Mouse (Mus musculus) kidney, postnatal 0 days (tissue): ENCODE measurements around the gene Cbx7. TPM values are rescaled to one million over a fixed set of nuclear protein-coding genes. Genes with fewer than 3 reads are reported as not detected.
"Not testable (repeated sequence)": the region's sequence is repeated elsewhere in the genome, so short reads cannot be mapped to it uniquely, and the experiment has no call there.

Experiments
- ATAC-seq: fragments of 200-750 bp; cut with Nextera tagmentation; replicated peaks from 2 replicates; pipeline ENCODE4 v1.8.0; 2017; ENCODE audit warnings: low read depth, moderate number of reproducible peaks, moderate TSS enrichment, moderate library complexity; ENCODE audit not compliant: low FRiP score
- DNase-seq: peaks from one replicate; pipeline ENCODE4 v3.0.0-alpha.2; 2016; ENCODE audit warnings: low spot score
- H3K27ac ChIP-seq: fragments of 300-500 bp; sonication (generic); 2 replicates; pipeline ENCODE4 v1.5.1; 2014; ENCODE audit warnings: mild to moderate bottlenecking
- H3K27me3 ChIP-seq: fragments of 300-500 bp; sonication (generic); 2 replicates; pipeline ENCODE4 v1.6.1; 2014; ENCODE audit warnings: low read length, mixed read lengths; ENCODE audit not compliant: insufficient read depth
- H3K36me3 ChIP-seq: fragments of 300-500 bp; sonication (generic); 2 replicates; pipeline ENCODE4 v1.6.1; 2014; ENCODE audit warnings: low read length, mixed read lengths; ENCODE audit not compliant: insufficient read depth
- H3K4me1 ChIP-seq: fragments of 300-500 bp; sonication (generic); replicated peaks from 2 replicates; pipeline ENCODE4 v1.6.1; 2014; ENCODE audit warnings: antibody characterized with exemption, low read length, mixed read lengths; ENCODE audit not compliant: insufficient read depth
- H3K4me2 ChIP-seq: fragments of 300-500 bp; sonication (generic); 2 replicates; pipeline ENCODE4 v1.6.1; 2014; ENCODE audit warnings: mild to moderate bottlenecking, low read length, moderate library complexity, mixed read lengths
- H3K4me3 ChIP-seq: fragments of 300-500 bp; sonication (generic); replicated peaks from 2 replicates; pipeline ENCODE4 v1.5.1; 2014; ENCODE audit warnings: low read depth, low read length
- H3K9ac ChIP-seq: fragments of 300-500 bp; sonication (generic); 2 replicates; pipeline ENCODE4 v1.6.1; 2014; ENCODE audit warnings: low read depth, low read length
- H3K9me3 ChIP-seq: fragments of 300-500 bp; sonication (generic); replicated peaks from 2 replicates; pipeline ENCODE4 v1.6.1; 2016; ENCODE audit warnings: low read length, inconsistent platforms, mixed read lengths
- CTCF ChIP-seq: IDR thresholded peaks from 2 replicates; pipeline ENCODE4 v1.5.1; 2016; ENCODE audit warnings: antibody characterized with exemption, low read depth, mild to moderate bottlenecking, moderate library complexity
- WGBS: fragments of 180-500 bp; shearing (Covaris S2); extraction: QIAGEN DNeasy Blood & Tissue Kit; methylation state at CpG from one replicate; pipeline ENCODE4 v1.1.7; 2014; 5-methylcytosine and 5-hydroxymethylcytosine counted together
- polyA plus RNA-seq: library from polyadenylated mRNA; unstranded; fragments of >200 nt; fragmentation: Nextera tagmentation; extraction: Ambion mirVana; gene quantifications from 2 replicates; pipeline ENCODE4 v1.2.1, GENCODE M21; 2015

Cbx7 gene
- polyA plus RNA-seq, 1 experiment from 2014 or later = 4.6 TPM

GRCm38 (mm10) chr15:79946790-79947189, 24.1 kb downstream of the Cbx7 start:
- Histone ChIP-seq H3K27ac (no peak overlapping the region), H3K4me2 (no peak overlapping the region), H3K4me1 (peaks cover 22% of the 10 kb centered on the region), H3K9ac (no peak overlapping the region), H3K27me3 (no peaks in the 10 kb centered on the region), H3K4me3 (no peak overlapping the region), H3K36me3 (no peaks in the 10 kb centered on the region), H3K9me3 (no peaks in the 10 kb centered on the region)
- no peak for ATAC-seq
- TF ChIP-seq CTCF = peak; percentile 60
- 73% methylated on average over 9 of the region's 9 CpGs for WGBS
- peak; percentile 41 for DNase-seq

- H3K9ac ChIP-seq = no peak overlapping the region
- no peak overlapping the region for H3K27ac ChIP-seq
- peaks cover 15% of the 10 kb centered on the region for H3K4me1 ChIP-seq
- 10% methylated on average over 4 of the region's 4 CpGs for WGBS
- DNase-seq (peak; percentile 91), ATAC-seq (peak; percentile 82)
- H3K4me3 ChIP-seq = no peak overlapping the region
- H3K9me3 ChIP-seq = no peaks in the 10 kb centered on the region
- no peak overlapping the region for H3K4me2 ChIP-seq
- no peaks in the 10 kb centered on the region for H3K36me3 ChIP-seq
- TF ChIP-seq CTCF = peak; percentile 98
- no peaks in the 10 kb centered on the region for H3K27me3 ChIP-seq
These were observed 24.9 kb downstream of the Cbx7 start for GRCm38 (mm10) chr15:79946022-79946421.

- Histone ChIP-seq H3K4me3 (no peak overlapping the region), H3K27me3 (no peaks in the 10 kb centered on the region), H3K4me2 (no peak overlapping the region), H3K9me3 (no peaks in the 10 kb centered on the region), H3K27ac (no peak overlapping the region), H3K36me3 (no peaks in the 10 kb centered on the region), H3K9ac (no peak overlapping the region), H3K4me1 (peaks cover 6% of the 10 kb centered on the region)
- ATAC-seq = no peak
- WGBS = 73% methylated on average over 5 of the region's 5 CpGs
- TF ChIP-seq CTCF = no peak
- DNase-seq = no peak
These were observed 26.0 kb downstream of the Cbx7 start for GRCm38 (mm10) chr15:79944948-79945347.

GRCm38 (mm10) chr15:79943584-79943983, 27.3 kb downstream of the Cbx7 start:
- H3K9me3 ChIP-seq = no peaks in the 10 kb centered on the region
- WGBS = 75% methylated on average over 3 of the region's 3 CpGs
- no peaks in the 10 kb centered on the region for H3K36me3 ChIP-seq
- TF ChIP-seq CTCF = no peak
- H3K4me2 ChIP-seq = no peak overlapping the region
- no peak overlapping the region for H3K27ac ChIP-seq
- H3K9ac ChIP-seq = no peak overlapping the region
- no peaks in the 10 kb centered on the region for H3K4me1 ChIP-seq
- ATAC-seq (no peak), DNase-seq (no peak)
- no peaks in the 10 kb centered on the region for H3K27me3 ChIP-seq
- no peak overlapping the region for H3K4me3 ChIP-seq

GRCm38 (mm10) chr15:79942541-79942940, 28.4 kb downstream of the Cbx7 start:
- TF ChIP-seq CTCF = no peak
- Histone ChIP-seq H3K27ac (no peak overlapping the region), H3K4me3 (no peak overlapping the region), H3K27me3 (no peaks in the 10 kb centered on the region), H3K9ac (no peak overlapping the region), H3K4me2 (no peak overlapping the region), H3K4me1 (no peaks in the 10 kb centered on the region), H3K9me3 (no peaks in the 10 kb centered on the region), H3K36me3 (no peaks in the 10 kb centered on the region)
- ATAC-seq (no peak), DNase-seq (no peak)
- 83% methylated on average over 6 of the region's 6 CpGs for WGBS

- ATAC-seq (no peak), DNase-seq (peak; percentile 78)
- Histone ChIP-seq H3K27ac (no peak overlapping the region), H3K27me3 (no peaks in the 10 kb centered on the region), H3K4me2 (no peak overlapping the region), H3K4me1 (no peaks in the 10 kb centered on the region), H3K4me3 (no peak overlapping the region), H3K9ac (no peak overlapping the region), H3K36me3 (no peaks in the 10 kb centered on the region), H3K9me3 (no peaks in the 10 kb centered on the region)
- 29% methylated on average over 8 of the region's 8 CpGs for WGBS
- TF ChIP-seq CTCF = peak; percentile 97
These were observed 30.0 kb downstream of the Cbx7 start for GRCm38 (mm10) chr15:79940932-79941331.

GRCm38 (mm10) chr15:79939913-79940312, 31.0 kb downstream of the Cbx7 start:
- Histone ChIP-seq H3K4me3 (no peak overlapping the region), H3K27me3 (no peaks in the 10 kb centered on the region), H3K4me2 (no peak overlapping the region), H3K27ac (no peak overlapping the region), H3K36me3 (no peaks in the 10 kb centered on the region), H3K9me3 (no peaks in the 10 kb centered on the region), H3K9ac (no peak overlapping the region), H3K4me1 (no peaks in the 10 kb centered on the region)
- DNase-seq (no peak), ATAC-seq (no peak)
- no peak for TF ChIP-seq CTCF
- 84% methylated on average over 16 of the region's 16 CpGs for WGBS

- not testable (repeated sequence) for H3K36me3 ChIP-seq, H3K27me3 ChIP-seq, H3K27ac ChIP-seq, H3K4me2 ChIP-seq, H3K4me3 ChIP-seq, H3K9ac ChIP-seq, DNase-seq, ATAC-seq, H3K9me3 ChIP-seq, H3K4me1 ChIP-seq
- WGBS = 88% methylated on average over 5 of the region's 7 CpGs
These were observed 31.4 kb downstream of the Cbx7 start for GRCm38 (mm10) chr15:79939501-79939900.
